Mouse (Mus musculus) myocyte (in vitro differentiated cells): ENCODE measurements around the gene Pde4d.

ENCODE experiments used
- TCF12 ChIP-seq: IDR thresholded peaks from one replicate; pipeline ENCODE4 v1.6.1; 2011; ENCODE audit warnings: mild to moderate bottlenecking, control low read depth; ENCODE audit not compliant: poor library complexity, insufficient read depth, severe bottlenecking
- USF1 ChIP-seq: IDR thresholded peaks from one replicate; pipeline ENCODE4 v1.6.1; 2011; ENCODE audit warnings: low read depth, mild to moderate bottlenecking, control low read depth, moderate library complexity

- TF ChIP-seq TCF12, result no peak
- TF ChIP-seq USF1, result no peak
Observed at GRCm38 (mm10) chr13:109646597-109647232, 1197.0 kb downstream of the Pde4d start.
